Mouse (Mus musculus): Measurements from ENCODE around the gene Slc16a5. TPM values are rescaled to one million over a fixed set of nuclear protein-coding genes. Genes with fewer than 3 reads are reported as not detected.

Slc16a5 gene
- polyA plus RNA-seq, 1 experiment from 2014 or later: 0.34 TPM

DNA sequence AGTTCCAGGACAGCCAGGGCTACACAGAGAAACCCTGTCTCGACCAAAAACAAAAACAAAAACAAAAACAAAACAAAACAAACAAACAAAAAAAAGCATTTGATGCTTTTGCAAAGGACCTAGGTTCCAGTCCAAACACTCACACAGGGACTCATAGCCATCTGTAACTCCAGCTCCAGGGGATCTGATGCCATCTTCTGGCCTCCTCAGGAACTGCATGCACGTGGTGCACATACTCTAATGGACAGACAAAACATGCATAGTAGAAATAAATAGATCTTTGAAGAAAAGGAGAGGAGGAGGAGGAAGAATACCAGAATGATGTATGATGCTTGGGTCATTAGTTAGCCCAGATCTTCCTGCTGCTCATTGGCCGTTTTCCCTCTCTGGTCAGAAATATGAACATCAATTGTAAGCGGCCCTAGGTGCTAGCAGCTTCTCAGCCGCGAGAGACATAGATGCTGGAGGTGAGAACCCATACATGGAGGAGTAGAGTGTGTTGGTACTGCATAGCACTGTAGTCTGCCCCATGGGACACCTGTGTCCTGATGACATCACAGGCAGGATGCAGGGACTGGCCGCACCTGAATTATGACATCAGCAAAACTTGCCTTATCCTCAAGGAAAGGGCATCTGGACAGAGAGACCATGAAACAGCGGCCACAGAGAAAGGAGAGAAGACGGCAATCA is 22.2 kb upstream of the Slc16a5 start, which contains the start of gene Trim80:
TSS of gene Trim80 (plus strand) at position 640 of the 690 bp plus-strand sequence.
- Histone ChIP-seq H3K4me1 (ENCODE audit: control insufficient read depth, insufficient read depth, low read depth, low read length) (peaks cover 10% of the 10 kb centered on the region), H3K9ac (ENCODE audit: low read depth, low read length) (no peak within 1 kb of the TSS), H3K4me3 (ENCODE audit: low read length) (no peak within 1 kb of the TSS), H3K9me3 (ENCODE audit: control insufficient read depth, low read length) (no peaks in the 10 kb centered on the region), H3K36me3 (ENCODE audit: control insufficient read depth, insufficient read depth, low read length) (no peaks in the 10 kb centered on the region), H3K4me2 (ENCODE audit: low read length) (no peak within 1 kb of the TSS), H3K27ac (ENCODE audit: low read depth, low read length) (no peak within 1 kb of the TSS), H3K27me3 (replicated peaks; ENCODE audit: control insufficient read depth, insufficient read depth, low read length) (no peaks in the 10 kb centered on the region)
- 97% methylated on average over 9 of the region's 9 CpGs for WGBS
- no peak for ATAC-seq

DNA sequence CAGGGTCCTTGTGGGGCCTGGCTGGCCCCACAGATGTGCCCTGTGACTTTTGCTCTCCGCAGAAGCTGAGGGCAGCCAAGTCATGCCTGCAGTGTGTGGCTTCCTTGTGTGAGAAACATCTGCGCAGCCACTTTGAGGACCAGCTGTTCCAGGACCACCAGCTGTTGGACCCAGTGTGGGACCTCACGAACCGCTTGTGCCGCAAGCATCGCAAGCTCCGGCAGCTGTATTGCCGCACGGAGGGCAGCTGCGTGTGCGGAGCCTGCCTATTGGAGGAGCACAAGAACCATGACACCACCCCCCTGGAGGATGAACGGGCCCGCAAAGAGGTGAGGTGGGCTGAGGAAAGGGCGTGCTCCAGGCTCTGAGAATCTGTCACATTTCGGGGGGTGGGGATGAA is 20.9 kb upstream of the Slc16a5 start:
- no peak overlapping the region for H3K4me3 ChIP-seq (ENCODE audit: low read length)
- H3K9ac ChIP-seq (ENCODE audit: low read depth, low read length): no peak overlapping the region
- H3K4me2 ChIP-seq (ENCODE audit: low read length): peak overlapping the region; percentile 11; the same call in 1 of the 2 replicates
- no peak for ATAC-seq
- no peaks in the 10 kb centered on the region for H3K27me3 ChIP-seq (replicated peaks; ENCODE audit: control insufficient read depth, insufficient read depth, low read length)
- peaks cover under 1% of the 10 kb centered on the region; the same call in 1 of the 2 replicates for H3K4me1 ChIP-seq (ENCODE audit: control insufficient read depth, insufficient read depth, low read depth, low read length)
- H3K27ac ChIP-seq (ENCODE audit: low read depth, low read length): no peak overlapping the region
- WGBS: 59% methylated on average over 15 of the region's 15 CpGs
- no peaks in the 10 kb centered on the region for H3K9me3 ChIP-seq (ENCODE audit: control insufficient read depth, low read length)
- H3K36me3 ChIP-seq (ENCODE audit: control insufficient read depth, insufficient read depth, low read length): no peaks in the 10 kb centered on the region

DNA sequence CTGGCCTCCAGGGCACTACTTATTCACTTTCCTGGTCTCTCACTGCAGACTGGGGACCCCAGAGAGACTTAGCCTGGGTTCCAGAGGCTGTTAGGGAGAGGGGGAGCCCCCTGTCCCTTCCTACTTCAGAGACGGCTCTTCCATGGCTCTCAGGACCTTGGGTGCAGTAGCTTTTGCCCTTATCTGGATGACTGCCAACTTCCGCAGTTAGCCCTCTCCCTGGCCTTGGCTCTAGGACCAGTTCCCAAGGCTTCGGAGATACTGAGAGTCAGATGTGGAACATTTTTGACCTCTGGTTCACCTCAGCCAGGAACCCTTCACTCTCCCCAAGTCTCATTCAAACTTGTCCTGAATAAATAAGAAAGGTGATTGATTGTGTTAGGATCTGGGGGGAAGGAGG is 15.4 kb upstream of the Slc16a5 start:
- H3K27me3 ChIP-seq (replicated peaks; ENCODE audit: control insufficient read depth, insufficient read depth, low read length): no peaks in the 10 kb centered on the region; the same call in 1 of the 2 replicates
- ATAC-seq: no peak
- WGBS: 64% methylated on average over 3 of the region's 3 CpGs

DNA sequence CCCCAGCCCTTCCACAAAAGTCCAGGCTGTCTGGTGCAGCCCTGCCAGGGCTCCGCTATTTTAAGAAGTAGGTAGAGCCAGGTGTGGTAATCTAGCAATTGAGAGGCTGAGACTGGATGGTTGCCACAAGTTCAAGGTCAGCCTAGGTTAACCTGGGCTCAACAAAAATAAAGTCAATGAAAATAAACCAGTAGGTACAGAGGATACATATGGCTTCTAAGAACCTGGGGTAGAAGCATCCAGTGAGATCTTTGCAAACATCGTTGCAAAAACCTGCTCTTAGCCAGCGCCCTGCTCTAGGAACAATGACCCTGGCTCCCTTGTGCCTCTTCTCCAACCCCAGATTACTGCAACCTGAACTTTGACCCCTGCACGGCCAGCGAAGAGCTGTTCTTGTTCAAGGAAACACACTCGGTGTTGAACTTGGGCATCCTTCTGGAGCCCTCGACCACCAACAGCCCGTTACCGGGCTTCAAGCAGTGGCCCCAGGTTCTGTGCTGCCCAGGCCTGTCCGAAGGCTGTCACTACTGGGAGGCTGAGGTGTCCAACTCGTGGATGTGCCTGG is 14.9 kb upstream of the Slc16a5 start:
- Histone ChIP-seq H3K4me3 (ENCODE audit: low read length) (no peak overlapping the region), H3K27me3 (replicated peaks; ENCODE audit: control insufficient read depth, insufficient read depth, low read length) (no peaks in the 10 kb centered on the region; the same call in 1 of the 2 replicates), H3K9ac (ENCODE audit: low read depth, low read length) (no peak overlapping the region), H3K36me3 (ENCODE audit: control insufficient read depth, insufficient read depth, low read length) (no peaks in the 10 kb centered on the region), H3K9me3 (ENCODE audit: control insufficient read depth, low read length) (no peaks in the 10 kb centered on the region), H3K4me1 (ENCODE audit: control insufficient read depth, insufficient read depth, low read depth, low read length) (no peaks in the 10 kb centered on the region), H3K27ac (ENCODE audit: low read depth, low read length) (no peak overlapping the region), H3K4me2 (ENCODE audit: low read length) (no peak overlapping the region)
- ATAC-seq: no peak
- 87% methylated on average over 11 of the region's 11 CpGs for WGBS

More for the DNA sequence above, 15.4 kb upstream of the Slc16a5 start:
- Histone ChIP-seq H3K36me3 (ENCODE audit: control insufficient read depth, insufficient read depth, low read length) (no peaks in the 10 kb centered on the region), H3K4me3 (ENCODE audit: low read length) (no peak overlapping the region), H3K4me1 (ENCODE audit: control insufficient read depth, insufficient read depth, low read depth, low read length) (no peaks in the 10 kb centered on the region), H3K4me2 (ENCODE audit: low read length) (no peak overlapping the region), H3K27ac (ENCODE audit: low read depth, low read length) (no peak overlapping the region), H3K9me3 (ENCODE audit: control insufficient read depth, low read length) (no peaks in the 10 kb centered on the region), H3K9ac (ENCODE audit: low read depth, low read length) (no peak overlapping the region)

DNA sequence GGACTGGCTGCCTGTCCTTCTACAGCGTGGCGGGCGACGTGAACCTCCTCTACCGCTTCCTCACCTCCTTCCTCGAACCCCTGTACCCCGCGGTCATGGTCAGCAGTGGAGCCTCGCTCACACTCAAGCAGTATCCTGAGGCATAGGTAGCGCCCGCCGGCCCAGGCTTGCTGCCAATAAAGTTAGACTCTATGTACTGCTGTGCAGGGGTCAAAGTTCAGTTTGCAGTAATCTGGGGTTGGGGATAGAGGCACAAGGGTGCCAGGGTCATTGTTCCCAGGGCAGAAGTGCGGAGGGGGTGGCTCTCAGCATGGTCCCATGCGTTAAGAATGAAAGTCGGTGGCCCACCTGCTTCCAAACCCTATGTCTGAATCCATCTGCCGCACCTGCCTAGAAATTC is 14.2 kb upstream of the Slc16a5 start:
- Histone ChIP-seq H3K36me3 (ENCODE audit: control insufficient read depth, insufficient read depth, low read length) (no peaks in the 10 kb centered on the region), H3K4me1 (ENCODE audit: control insufficient read depth, insufficient read depth, low read depth, low read length) (no peaks in the 10 kb centered on the region), H3K9me3 (ENCODE audit: control insufficient read depth, low read length) (no peaks in the 10 kb centered on the region), H3K27me3 (replicated peaks; ENCODE audit: control insufficient read depth, insufficient read depth, low read length) (no peaks in the 10 kb centered on the region; the same call in 1 of the 2 replicates), H3K4me3 (ENCODE audit: low read length) (no peak overlapping the region), H3K4me2 (ENCODE audit: low read length) (no peak overlapping the region), H3K9ac (ENCODE audit: low read depth, low read length) (no peak overlapping the region), H3K27ac (ENCODE audit: low read depth, low read length) (no peak overlapping the region)
- WGBS: 85% methylated on average over 16 of the region's 16 CpGs
- no peak for ATAC-seq

DNA sequence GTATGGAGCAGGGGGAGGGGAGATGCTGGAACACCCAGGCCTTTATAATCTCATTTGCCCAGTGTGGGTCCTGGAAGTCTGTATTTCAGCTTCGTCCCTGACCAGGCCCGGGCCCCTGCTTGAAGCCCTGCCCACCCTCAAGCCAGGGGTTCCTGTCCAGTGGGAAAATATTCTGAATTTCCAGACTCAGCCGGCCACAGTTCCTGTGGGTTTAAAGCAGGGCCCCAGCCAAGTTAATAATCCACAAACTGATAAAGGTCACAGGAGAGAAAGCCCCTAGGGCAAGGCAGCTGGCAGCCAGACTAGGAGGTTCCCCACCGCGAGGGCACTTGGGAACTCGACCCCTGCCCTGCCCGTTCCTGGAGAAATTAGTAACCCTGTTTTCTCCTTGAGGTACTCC is 13.3 kb upstream of the Slc16a5 start:
- no peaks in the 10 kb centered on the region for H3K4me1 ChIP-seq (ENCODE audit: control insufficient read depth, insufficient read depth, low read depth, low read length)
- WGBS: 66% methylated on average over 7 of the region's 7 CpGs
- H3K9ac ChIP-seq (ENCODE audit: low read depth, low read length): no peak overlapping the region
- H3K9me3 ChIP-seq (ENCODE audit: control insufficient read depth, low read length): no peaks in the 10 kb centered on the region
- no peaks in the 10 kb centered on the region; the same call in 1 of the 2 replicates for H3K27me3 ChIP-seq (replicated peaks; ENCODE audit: control insufficient read depth, insufficient read depth, low read length)
- H3K36me3 ChIP-seq (ENCODE audit: control insufficient read depth, insufficient read depth, low read length): no peaks in the 10 kb centered on the region
- H3K27ac ChIP-seq (ENCODE audit: low read depth, low read length): no peak overlapping the region
- no peak overlapping the region for H3K4me2 ChIP-seq (ENCODE audit: low read length)
- no peak for ATAC-seq
- H3K4me3 ChIP-seq (ENCODE audit: low read length): no peak overlapping the region

DNA sequence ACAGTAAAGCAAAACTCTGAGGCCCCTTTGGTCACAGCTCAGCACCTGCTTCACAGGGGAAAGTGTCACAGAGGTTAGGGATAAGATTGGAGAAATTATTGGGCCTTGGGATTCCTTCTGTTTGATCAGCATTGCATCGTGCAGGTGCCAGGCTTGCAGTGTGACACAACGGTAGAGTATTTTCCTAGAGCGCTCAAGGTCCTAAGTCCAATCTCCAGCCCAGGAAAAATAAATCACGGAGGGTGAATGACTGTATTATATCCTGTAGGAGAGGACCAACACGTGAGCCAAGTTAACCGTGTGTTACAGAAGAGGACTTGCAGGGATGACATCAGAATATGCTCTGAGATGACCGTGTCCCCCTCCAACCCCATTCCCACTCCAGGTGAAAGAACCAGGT is 12.1 kb upstream of the Slc16a5 start:
- Histone ChIP-seq H3K27me3 (replicated peaks; ENCODE audit: control insufficient read depth, insufficient read depth, low read length) (no peaks in the 10 kb centered on the region; the same call in 1 of the 2 replicates), H3K36me3 (ENCODE audit: control insufficient read depth, insufficient read depth, low read length) (no peaks in the 10 kb centered on the region), H3K9me3 (ENCODE audit: control insufficient read depth, low read length) (no peaks in the 10 kb centered on the region), H3K4me1 (ENCODE audit: control insufficient read depth, insufficient read depth, low read depth, low read length) (no peaks in the 10 kb centered on the region), H3K4me2 (ENCODE audit: low read length) (no peak overlapping the region), H3K27ac (ENCODE audit: low read depth, low read length) (no peak overlapping the region), H3K4me3 (ENCODE audit: low read length) (no peak overlapping the region), H3K9ac (ENCODE audit: low read depth, low read length) (no peak overlapping the region)
- WGBS: 92% methylated on average over 7 of the region's 7 CpGs
- no peak for ATAC-seq

DNA sequence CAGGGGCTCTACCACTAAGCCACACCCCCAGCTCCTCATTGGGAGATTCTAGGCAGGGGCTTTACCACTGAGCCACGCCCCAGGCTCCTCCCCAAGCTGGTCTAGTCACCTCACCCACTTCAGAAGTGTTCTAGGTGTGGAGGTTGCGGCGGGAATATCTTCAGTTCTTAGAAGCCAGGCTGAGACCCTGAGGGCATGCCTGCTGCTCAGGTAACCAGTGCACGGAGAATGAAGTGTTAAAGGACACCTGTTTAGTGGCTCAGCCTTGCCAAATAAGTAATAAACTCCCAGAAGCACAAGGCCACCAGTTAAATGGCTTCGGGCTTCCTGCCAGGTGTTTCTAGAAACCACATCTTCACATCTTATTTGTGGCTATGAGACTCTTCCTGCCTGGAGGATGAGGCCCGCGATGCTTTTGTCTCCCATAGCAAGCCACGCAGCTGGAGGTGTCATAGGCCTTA is 10.5 kb upstream of the Slc16a5 start:
- Histone ChIP-seq H3K9me3 (ENCODE audit: control insufficient read depth, low read length) (peaks cover 2% of the 10 kb centered on the region; the same call in 1 of the 2 replicates), H3K9ac (ENCODE audit: low read depth, low read length) (no peak overlapping the region), H3K4me3 (ENCODE audit: low read length) (no peak overlapping the region), H3K4me2 (ENCODE audit: low read length) (no peak overlapping the region), H3K4me1 (ENCODE audit: control insufficient read depth, insufficient read depth, low read depth, low read length) (no peaks in the 10 kb centered on the region), H3K36me3 (ENCODE audit: control insufficient read depth, insufficient read depth, low read length) (no peaks in the 10 kb centered on the region), H3K27ac (ENCODE audit: low read depth, low read length) (no peak overlapping the region), H3K27me3 (replicated peaks; ENCODE audit: control insufficient read depth, insufficient read depth, low read length) (no peaks in the 10 kb centered on the region; the same call in 1 of the 2 replicates)
- WGBS: 85% methylated on average over 8 of the region's 8 CpGs
- no peak for ATAC-seq

DNA sequence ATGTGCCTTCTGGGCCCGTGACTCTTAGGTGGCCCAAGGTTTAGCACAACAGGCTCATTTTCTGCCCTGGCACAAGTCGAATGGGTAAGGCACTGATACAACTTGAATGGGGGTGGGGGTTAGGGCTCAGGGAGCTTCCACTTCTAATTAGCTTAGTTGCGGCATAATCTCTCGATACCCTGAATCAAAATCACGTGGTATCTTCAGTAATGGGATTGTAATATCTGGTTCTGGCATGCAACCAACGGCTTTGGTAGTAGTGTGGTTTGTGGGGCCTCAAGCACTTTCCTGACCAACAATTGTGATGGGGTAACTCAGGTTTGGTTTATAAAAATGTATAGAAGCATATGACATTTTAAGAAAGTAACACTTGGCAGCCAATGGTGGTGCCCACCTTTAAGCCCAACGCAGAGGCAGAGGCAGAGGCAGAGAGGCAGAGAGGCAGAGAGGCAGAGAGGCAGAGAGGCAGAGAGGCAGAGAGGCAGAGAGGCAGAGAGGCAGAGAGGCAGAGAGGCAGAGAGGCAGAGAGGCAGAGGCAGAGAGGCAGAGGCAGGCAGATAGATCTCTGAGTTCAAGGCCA is 9.9 kb upstream of the Slc16a5 start:
- WGBS: 83% methylated on average over 7 of the region's 7 CpGs
- Histone ChIP-seq H3K9ac (ENCODE audit: low read depth, low read length) (no peak overlapping the region), H3K9me3 (ENCODE audit: control insufficient read depth, low read length) (peaks cover 2% of the 10 kb centered on the region; the same call in 1 of the 2 replicates), H3K27me3 (replicated peaks; ENCODE audit: control insufficient read depth, insufficient read depth, low read length) (no peaks in the 10 kb centered on the region; the same call in 1 of the 2 replicates), H3K4me1 (ENCODE audit: control insufficient read depth, insufficient read depth, low read depth, low read length) (no peaks in the 10 kb centered on the region), H3K36me3 (ENCODE audit: control insufficient read depth, insufficient read depth, low read length) (no peaks in the 10 kb centered on the region), H3K27ac (ENCODE audit: low read depth, low read length) (no peak overlapping the region), H3K4me3 (ENCODE audit: low read length) (no peak overlapping the region), H3K4me2 (ENCODE audit: low read length) (no peak overlapping the region)
- ATAC-seq: no peak
